Mouse (Mus musculus): Measurements from ENCODE around the gene Tysnd1.

Tysnd1 gene

GRCm38 (mm10) chr10:61694870-61695670 lies at the start of gene Tysnd1:
Tysnd1 (plus strand) TSS chr10:61695514.
- DNase-seq (ENCODE audit: low read depth, low spot score) = peak; percentile 99

- DNase-seq (ENCODE audit: low read depth, low spot score) = no peak
These were observed 48.8 kb upstream of the Tysnd1 start for GRCm38 (mm10) chr10:61646557-61646956.

- peak; percentile 94 for DNase-seq (ENCODE audit: low read depth, low spot score)
These were observed 47.3 kb upstream of the Tysnd1 start, which contains the start of gene Ppa1 for GRCm38 (mm10) chr10:61647790-61648736. Ppa1 (plus strand) TSS chr10:61648552.

GRCm38 (mm10) chr10:61648737-61649645 lies 46.3 kb upstream of the Tysnd1 start:
- DNase-seq (ENCODE audit: low read depth, low spot score) = peak; percentile 25

GRCm38 (mm10) chr10:61654105-61654504 lies 41.2 kb upstream of the Tysnd1 start:
- DNase-seq (ENCODE audit: low read depth, low spot score) = no peak

GRCm38 (mm10) chr10:61654691-61655090 lies 40.6 kb upstream of the Tysnd1 start:
- DNase-seq (ENCODE audit: low read depth, low spot score) = no peak

- DNase-seq (ENCODE audit: low read depth, low spot score) = no peak
These were observed 40.1 kb upstream of the Tysnd1 start for GRCm38 (mm10) chr10:61655188-61655587.

GRCm38 (mm10) chr10:61656928-61657882 lies 38.1 kb upstream of the Tysnd1 start:
- no peak for DNase-seq (ENCODE audit: low read depth, low spot score)

- DNase-seq (ENCODE audit: low read depth, low spot score) = peak; percentile 34
These were observed 37.3 kb upstream of the Tysnd1 start for GRCm38 (mm10) chr10:61657985-61658384.

GRCm38 (mm10) chr10:61661887-61662286 lies 33.4 kb upstream of the Tysnd1 start:
- DNase-seq (ENCODE audit: low read depth, low spot score) = peak; percentile 35

- DNase-seq (ENCODE audit: low read depth, low spot score) = peak; percentile 75
These were observed 32.8 kb upstream of the Tysnd1 start for GRCm38 (mm10) chr10:61662391-61662988.

GRCm38 (mm10) chr10:61665111-61665510 lies 30.2 kb upstream of the Tysnd1 start:
- DNase-seq (ENCODE audit: low read depth, low spot score) = no peak

GRCm38 (mm10) chr10:61665651-61666050 lies 29.7 kb upstream of the Tysnd1 start:
- DNase-seq (ENCODE audit: low read depth, low spot score) = no peak

GRCm38 (mm10) chr10:61669289-61669688 lies 26.0 kb upstream of the Tysnd1 start:
- peak; percentile 22 for DNase-seq (ENCODE audit: low read depth, low spot score)

GRCm38 (mm10) chr10:61669896-61670295 lies 25.4 kb upstream of the Tysnd1 start:
- DNase-seq (ENCODE audit: low read depth, low spot score) = peak; percentile 25

- DNase-seq (ENCODE audit: low read depth, low spot score) = no peak
These were observed 24.6 kb upstream of the Tysnd1 start for GRCm38 (mm10) chr10:61670758-61671157.

- DNase-seq (ENCODE audit: low read depth, low spot score) = no peak
These were observed 19.4 kb upstream of the Tysnd1 start for GRCm38 (mm10) chr10:61675935-61676334.

- DNase-seq (ENCODE audit: low read depth, low spot score) = no peak
These were observed 15.8 kb upstream of the Tysnd1 start for GRCm38 (mm10) chr10:61679545-61679944.

- peak; percentile 99 for DNase-seq (ENCODE audit: low read depth, low spot score)
These were observed 15.1 kb upstream of the Tysnd1 start, which contains the start of gene Sar1a for GRCm38 (mm10) chr10:61680015-61680913. Sar1a (plus strand) TSS chr10:61680299.

Measured in brain, adult 2 months (tissue).